Mouse (Mus musculus): ENCODE measurements around the gene Ankrd2. TPM values are rescaled to one million over a fixed set of nuclear protein-coding genes. Genes with fewer than 3 reads are reported as not detected.
A peak's percentile ranks its signal among the peaks of the same experiment; 100 is the strongest.

The Ankrd2 gene
- polyA plus RNA-seq, 1 experiment from 2014 or later = not detected

DNA sequence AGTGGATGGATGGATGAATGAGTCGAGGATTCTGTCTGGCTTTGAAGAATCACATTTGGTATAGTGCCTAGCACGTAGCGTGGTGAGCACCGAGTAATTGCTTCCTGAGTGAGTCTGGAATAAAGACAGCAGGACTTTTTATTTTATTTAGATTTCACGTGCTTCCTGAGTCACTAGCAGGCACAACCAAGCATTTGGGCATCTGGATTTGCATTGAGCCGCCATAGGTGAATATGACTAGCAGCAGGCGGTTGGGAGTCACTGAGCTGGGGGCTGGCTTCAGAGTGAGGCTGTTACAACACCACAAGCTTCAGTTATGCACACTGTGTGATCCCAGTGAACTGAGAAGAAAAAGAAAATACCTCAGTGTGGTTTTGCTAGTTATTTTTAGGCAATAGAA, 26.7 kb upstream of the Ankrd2 start:
- Histone ChIP-seq H3K9me3 (replicated peaks; ENCODE audit: control insufficient read depth, low read length) (no peaks in the 10 kb centered on the region), H3K9ac (ENCODE audit: low read length) (no peak overlapping the region), H3K4me3 (ENCODE audit: low read length) (no peak overlapping the region), H3K4me2 (ENCODE audit: low read depth, low read length) (no peak overlapping the region), H3K36me3 (ENCODE audit: control insufficient read depth, insufficient read depth) (no peaks in the 10 kb centered on the region), H3K27me3 (ENCODE audit: control insufficient read depth, insufficient read depth, low read length) (no peaks in the 10 kb centered on the region), H3K4me1 (ENCODE audit: control insufficient read depth, insufficient read depth, low read length) (peaks cover 29% of the 10 kb centered on the region), H3K27ac (ENCODE audit: low read length) (peak overlapping the region; percentile 53)
- ATAC-seq (replicated peaks; ENCODE audit: extremely low read depth, insufficient read depth, low FRiP score) = no peak
- 56% methylated on average over 7 of the region's 7 CpGs for WGBS

DNA sequence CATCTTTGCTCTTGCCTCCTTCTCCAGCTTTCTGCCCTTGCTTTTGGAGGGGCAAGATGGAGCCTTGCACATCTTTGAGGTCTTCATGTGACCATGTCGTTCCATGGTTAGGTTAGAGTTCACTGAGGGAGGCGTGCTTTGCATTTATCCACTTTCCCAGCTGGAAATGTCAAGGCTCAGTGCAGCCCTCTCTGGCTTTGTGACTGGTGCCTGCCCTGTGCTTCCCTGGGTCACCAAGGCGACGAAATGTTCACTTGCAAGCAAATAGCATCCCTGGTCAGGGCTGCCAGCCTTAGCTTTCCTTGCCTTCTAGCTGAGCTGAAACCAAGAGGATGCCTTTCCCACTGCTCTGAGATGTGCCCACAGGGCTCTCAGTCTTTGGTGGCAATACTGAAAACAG, 25.4 kb upstream of the Ankrd2 start:
- no peak for ATAC-seq (replicated peaks; ENCODE audit: extremely low read depth, insufficient read depth, low FRiP score)
- Histone ChIP-seq H3K36me3 (ENCODE audit: control insufficient read depth, insufficient read depth) (no peaks in the 10 kb centered on the region), H3K9ac (ENCODE audit: low read length) (no peak overlapping the region), H3K27ac (ENCODE audit: low read length) (no peak overlapping the region), H3K4me3 (ENCODE audit: low read length) (no peak overlapping the region), H3K4me1 (ENCODE audit: control insufficient read depth, insufficient read depth, low read length) (peaks cover 20% of the 10 kb centered on the region), H3K4me2 (ENCODE audit: low read depth, low read length) (no peak overlapping the region), H3K9me3 (replicated peaks; ENCODE audit: control insufficient read depth, low read length) (no peaks in the 10 kb centered on the region), H3K27me3 (ENCODE audit: control insufficient read depth, insufficient read depth, low read length) (no peaks in the 10 kb centered on the region)
- WGBS = 74% methylated on average over 4 of the region's 4 CpGs

DNA sequence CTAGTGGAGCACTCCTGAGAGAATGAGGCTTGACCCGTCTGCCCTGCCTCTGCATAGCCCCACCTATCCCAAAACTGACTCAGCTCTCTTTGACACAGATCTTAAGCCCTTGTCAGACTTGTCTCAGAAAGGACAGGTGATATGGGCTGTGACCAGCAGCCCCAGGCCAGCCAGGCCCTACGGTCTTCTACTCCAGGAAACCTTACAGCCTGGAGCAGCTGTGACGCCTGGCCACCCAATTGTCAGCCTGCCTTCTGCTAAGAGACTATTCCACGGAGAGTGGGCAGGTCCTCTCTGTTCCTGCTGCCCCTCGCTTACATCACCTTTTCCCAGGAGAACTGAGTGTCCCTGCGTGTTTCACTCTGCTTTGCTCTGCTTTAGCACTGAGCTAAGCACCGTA, 24.7 kb upstream of the Ankrd2 start:
- no peaks in the 10 kb centered on the region for H3K9me3 ChIP-seq (replicated peaks; ENCODE audit: control insufficient read depth, low read length)
- no peak overlapping the region for H3K27ac ChIP-seq (ENCODE audit: low read length)
- no peak for ATAC-seq (replicated peaks; ENCODE audit: extremely low read depth, insufficient read depth, low FRiP score)
- no peak overlapping the region for H3K4me3 ChIP-seq (ENCODE audit: low read length)
- no peak overlapping the region for H3K4me2 ChIP-seq (ENCODE audit: low read depth, low read length)
- H3K27me3 ChIP-seq (ENCODE audit: control insufficient read depth, insufficient read depth, low read length) = no peaks in the 10 kb centered on the region
- peaks cover 14% of the 10 kb centered on the region for H3K4me1 ChIP-seq (ENCODE audit: control insufficient read depth, insufficient read depth, low read length)
- no peak overlapping the region for H3K9ac ChIP-seq (ENCODE audit: low read length)
- WGBS = 78% methylated on average over 7 of the region's 7 CpGs
- no peaks in the 10 kb centered on the region for H3K36me3 ChIP-seq (ENCODE audit: control insufficient read depth, insufficient read depth)

DNA sequence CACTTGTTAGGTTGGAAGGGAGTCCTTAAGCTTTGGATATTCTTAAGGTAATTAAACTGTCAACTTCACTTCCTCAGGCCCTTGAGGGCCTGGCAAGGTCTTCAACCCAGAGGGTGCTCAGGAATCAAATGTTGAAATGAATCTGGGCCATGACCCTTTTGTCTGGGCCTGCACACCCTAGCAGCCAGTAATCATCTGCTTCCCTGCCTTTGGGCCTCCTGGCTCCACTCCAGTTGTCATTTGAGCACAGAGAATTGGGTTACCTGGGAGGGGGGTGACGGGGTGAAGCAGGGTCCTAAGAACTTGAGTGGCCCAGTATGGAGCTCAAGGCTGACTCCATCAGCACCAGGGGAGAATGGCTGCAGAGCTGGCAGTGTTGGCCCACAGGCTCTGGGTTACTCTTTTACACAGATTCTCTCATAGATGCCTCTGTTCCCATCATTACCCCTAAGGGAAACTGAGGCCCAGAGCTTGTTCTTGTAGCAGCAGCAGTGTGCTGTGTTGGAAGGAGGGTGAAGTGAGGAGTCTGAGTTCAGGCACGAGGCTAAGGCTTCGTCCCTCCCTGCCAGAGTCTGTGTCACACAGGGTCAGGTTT, 21.5 kb upstream of the Ankrd2 start:
- H3K36me3 ChIP-seq (ENCODE audit: control insufficient read depth, insufficient read depth) = no peaks in the 10 kb centered on the region
- WGBS = 84% methylated on average over 3 of the region's 3 CpGs
- no peak overlapping the region for H3K4me2 ChIP-seq (ENCODE audit: low read depth, low read length)
- no peak overlapping the region for H3K9ac ChIP-seq (ENCODE audit: low read length)
- no peak overlapping the region for H3K4me3 ChIP-seq (ENCODE audit: low read length)
- H3K27me3 ChIP-seq (ENCODE audit: control insufficient read depth, insufficient read depth, low read length) = no peaks in the 10 kb centered on the region
- no peak for ATAC-seq (replicated peaks; ENCODE audit: extremely low read depth, insufficient read depth, low FRiP score)
- no peak overlapping the region for H3K27ac ChIP-seq (ENCODE audit: low read length)
- peaks cover 15% of the 10 kb centered on the region for H3K4me1 ChIP-seq (ENCODE audit: control insufficient read depth, insufficient read depth, low read length)
- H3K9me3 ChIP-seq (replicated peaks; ENCODE audit: control insufficient read depth, low read length) = no peaks in the 10 kb centered on the region

DNA sequence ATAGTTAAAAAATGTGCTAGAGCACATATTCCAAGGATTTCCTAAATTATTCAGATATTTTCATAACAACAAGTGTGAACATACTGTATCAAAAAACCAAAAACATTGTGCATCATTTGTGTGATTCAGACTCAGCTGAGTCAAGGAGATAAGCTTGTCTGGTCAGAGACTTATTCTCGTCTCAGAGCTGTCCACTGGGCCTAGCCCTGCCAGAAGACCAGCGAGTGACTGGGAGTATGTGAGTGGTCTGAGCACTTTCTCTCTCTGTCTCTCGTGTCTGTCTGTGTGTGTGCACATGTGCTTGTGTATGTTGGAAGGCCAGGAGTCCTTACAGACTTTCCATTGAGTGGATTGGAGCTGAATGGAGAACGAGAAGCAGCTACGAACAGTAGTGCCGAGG, 20.8 kb upstream of the Ankrd2 start:
- no peak overlapping the region for H3K27ac ChIP-seq (ENCODE audit: low read length)
- H3K4me3 ChIP-seq (ENCODE audit: low read length) = no peak overlapping the region
- no peaks in the 10 kb centered on the region for H3K36me3 ChIP-seq (ENCODE audit: control insufficient read depth, insufficient read depth)
- no peak overlapping the region for H3K4me2 ChIP-seq (ENCODE audit: low read depth, low read length)
- 79% methylated on average over 6 of the region's 6 CpGs for whole genome bisulfite sequencing
- no peak for ATAC-seq (replicated peaks; ENCODE audit: extremely low read depth, insufficient read depth, low FRiP score)
- H3K9ac ChIP-seq (ENCODE audit: low read length) = no peak overlapping the region
- peaks cover 15% of the 10 kb centered on the region for H3K4me1 ChIP-seq (ENCODE audit: control insufficient read depth, insufficient read depth, low read length)
- H3K27me3 ChIP-seq (ENCODE audit: control insufficient read depth, insufficient read depth, low read length) = no peaks in the 10 kb centered on the region
- H3K9me3 ChIP-seq (replicated peaks; ENCODE audit: control insufficient read depth, low read length) = no peaks in the 10 kb centered on the region

DNA sequence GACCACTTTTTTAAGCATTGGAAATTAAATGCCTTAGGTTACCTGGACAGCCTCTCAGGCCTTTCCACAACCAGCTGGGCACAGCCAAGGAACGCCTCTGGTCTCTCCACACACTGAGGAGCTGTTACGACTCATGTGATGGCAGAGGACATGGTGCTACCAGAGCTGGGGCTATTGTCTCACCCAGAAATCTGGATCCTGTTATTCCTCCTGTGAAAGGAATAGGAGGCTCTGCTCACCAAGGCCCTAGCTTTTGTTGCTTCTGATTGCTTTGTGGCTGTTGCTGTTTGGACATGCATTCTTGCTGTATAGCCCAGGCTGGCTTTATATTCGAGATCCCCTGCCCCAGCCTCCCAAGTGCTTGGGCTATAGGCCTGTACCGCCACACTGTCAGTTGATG, 19.5 kb upstream of the Ankrd2 start:
- no peak overlapping the region for H3K4me2 ChIP-seq (ENCODE audit: low read depth, low read length)
- H3K4me1 ChIP-seq (ENCODE audit: control insufficient read depth, insufficient read depth, low read length) = peaks cover 17% of the 10 kb centered on the region
- WGBS = 72% methylated on average over 4 of the region's 4 CpGs
- no peaks in the 10 kb centered on the region for H3K9me3 ChIP-seq (replicated peaks; ENCODE audit: control insufficient read depth, low read length)
- no peaks in the 10 kb centered on the region for H3K27me3 ChIP-seq (ENCODE audit: control insufficient read depth, insufficient read depth, low read length)
- H3K9ac ChIP-seq (ENCODE audit: low read length) = no peak overlapping the region
- H3K36me3 ChIP-seq (ENCODE audit: control insufficient read depth, insufficient read depth) = no peaks in the 10 kb centered on the region
- H3K4me3 ChIP-seq (ENCODE audit: low read length) = no peak overlapping the region
- no peak for ATAC-seq (replicated peaks; ENCODE audit: extremely low read depth, insufficient read depth, low FRiP score)
- H3K27ac ChIP-seq (ENCODE audit: low read length) = peak overlapping the region; percentile 85

DNA sequence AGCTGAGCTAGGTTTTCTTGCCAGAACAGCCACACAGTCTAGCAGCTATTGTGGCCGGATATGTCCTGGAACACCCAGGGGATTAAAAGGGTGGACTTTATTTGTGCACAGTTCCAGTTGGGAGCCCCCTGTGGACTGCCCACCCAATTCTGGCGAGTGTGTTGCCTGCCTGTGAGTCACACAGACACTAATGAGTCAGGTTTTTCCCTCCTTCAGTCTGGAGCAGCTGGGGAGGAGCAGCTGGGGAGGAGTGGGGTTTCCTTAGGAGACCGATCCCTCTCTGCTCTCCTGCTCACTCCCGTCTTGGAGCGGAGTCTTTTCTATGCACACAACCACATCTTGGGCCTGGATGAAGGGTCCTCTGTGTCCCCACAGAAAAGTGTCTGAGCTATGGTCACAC, 19.0 kb upstream of the Ankrd2 start:
- ATAC-seq (replicated peaks; ENCODE audit: extremely low read depth, insufficient read depth, low FRiP score) = no peak
- H3K4me1 ChIP-seq (ENCODE audit: control insufficient read depth, insufficient read depth, low read length) = peaks cover 22% of the 10 kb centered on the region
- 65% methylated on average over 5 of the region's 5 CpGs for WGBS
- no peaks in the 10 kb centered on the region for H3K36me3 ChIP-seq (ENCODE audit: control insufficient read depth, insufficient read depth)
- H3K27me3 ChIP-seq (ENCODE audit: control insufficient read depth, insufficient read depth, low read length) = no peaks in the 10 kb centered on the region
- no peak overlapping the region for H3K4me3 ChIP-seq (ENCODE audit: low read length)
- H3K4me2 ChIP-seq (ENCODE audit: low read depth, low read length) = no peak overlapping the region
- no peaks in the 10 kb centered on the region for H3K9me3 ChIP-seq (replicated peaks; ENCODE audit: control insufficient read depth, low read length)
- 0 out of 2 replicates have a peak overlapping the region, but pooled peaks have one; percentile 21 for H3K9ac ChIP-seq (ENCODE audit: low read length)
- H3K27ac ChIP-seq (ENCODE audit: low read length) = peak overlapping the region; percentile 85

DNA sequence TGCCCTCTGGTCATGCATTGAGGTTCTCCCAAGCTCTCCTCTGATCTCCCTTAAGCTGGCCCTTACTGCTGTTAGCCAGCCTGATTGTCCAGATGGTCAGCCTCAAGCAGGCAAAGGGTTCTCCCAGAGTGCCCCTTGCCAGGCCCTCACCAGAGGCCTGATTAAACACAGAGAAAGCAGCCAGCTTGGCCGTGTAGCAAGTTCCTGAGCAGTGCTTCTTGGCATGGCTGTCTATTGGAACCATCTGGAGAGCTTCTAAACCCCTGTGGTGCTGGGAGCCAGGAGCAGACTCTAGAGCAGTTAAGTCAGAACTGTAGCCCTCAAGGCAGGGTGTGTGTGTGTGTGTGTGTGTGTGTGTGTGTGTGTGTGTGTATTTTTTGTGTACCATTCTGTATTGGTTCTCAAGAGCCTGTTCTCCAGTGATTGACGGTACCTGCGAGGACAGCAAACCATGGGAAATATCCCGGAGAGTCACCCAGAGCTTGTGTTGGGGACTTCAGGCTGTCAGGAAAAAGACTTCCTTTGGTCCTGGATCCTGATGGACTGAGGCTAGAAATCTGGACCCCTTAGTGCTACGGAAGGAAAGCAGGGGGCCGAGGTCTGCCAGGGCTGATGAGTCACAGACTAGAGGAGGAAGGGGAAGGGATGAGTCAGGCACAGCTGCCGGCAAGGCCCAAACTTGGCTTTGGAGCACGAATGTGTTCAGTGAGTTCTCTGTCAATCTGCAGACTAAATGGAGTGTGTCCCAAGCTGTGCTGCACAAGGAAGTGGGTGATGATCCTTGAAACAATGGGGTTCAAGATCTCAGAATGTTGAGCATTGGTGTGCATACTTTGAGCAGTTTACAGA, 18.2 kb upstream of the Ankrd2 start:
- peak overlapping the region; percentile 85 for H3K27ac ChIP-seq (ENCODE audit: low read length)
- WGBS = 45% methylated on average over 8 of the region's 8 CpGs
- 0 out of 2 replicates have a peak overlapping the region, but pooled peaks have one; percentile 21 for H3K9ac ChIP-seq (ENCODE audit: low read length)
- ATAC-seq (replicated peaks; ENCODE audit: extremely low read depth, insufficient read depth, low FRiP score) = peak; percentile 70
- H3K27me3 ChIP-seq (ENCODE audit: control insufficient read depth, insufficient read depth, low read length) = no peaks in the 10 kb centered on the region
- H3K4me1 ChIP-seq (ENCODE audit: control insufficient read depth, insufficient read depth, low read length) = peaks cover 30% of the 10 kb centered on the region
- H3K4me3 ChIP-seq (ENCODE audit: low read length) = no peak overlapping the region
- no peaks in the 10 kb centered on the region for H3K9me3 ChIP-seq (replicated peaks; ENCODE audit: control insufficient read depth, low read length)
- H3K36me3 ChIP-seq (ENCODE audit: control insufficient read depth, insufficient read depth) = no peaks in the 10 kb centered on the region
- H3K4me2 ChIP-seq (ENCODE audit: low read depth, low read length) = no peak overlapping the region

DNA sequence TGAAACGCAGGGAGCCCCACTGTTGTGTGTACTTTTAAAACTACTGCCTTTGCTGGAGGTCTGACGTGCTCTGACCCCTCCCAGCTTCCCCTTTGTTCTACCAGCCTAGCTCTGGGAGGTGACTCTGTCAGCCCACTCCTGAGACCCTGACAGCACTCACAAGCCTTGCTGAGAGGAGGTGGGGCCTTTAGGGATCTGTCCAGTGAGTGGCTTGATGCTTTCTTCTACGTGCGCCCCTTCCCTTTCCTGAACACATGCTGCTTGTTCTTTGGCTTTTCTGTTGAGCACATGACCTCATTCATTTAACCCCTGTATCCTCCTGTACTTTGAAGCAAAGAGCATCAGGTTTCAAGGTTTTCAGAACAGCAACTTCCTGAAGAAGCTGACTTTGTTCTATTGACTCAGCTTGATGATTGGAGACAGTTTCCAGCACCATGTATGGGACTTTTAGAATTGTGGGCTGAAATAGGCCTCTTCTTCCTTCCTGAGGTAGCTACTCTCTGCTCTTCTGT, 16.7 kb upstream of the Ankrd2 start:
- H3K36me3 ChIP-seq (ENCODE audit: control insufficient read depth, insufficient read depth) = no peaks in the 10 kb centered on the region
- no peaks in the 10 kb centered on the region for H3K27me3 ChIP-seq (ENCODE audit: control insufficient read depth, insufficient read depth, low read length)
- H3K4me1 ChIP-seq (ENCODE audit: control insufficient read depth, insufficient read depth, low read length) = peaks cover 32% of the 10 kb centered on the region
- H3K4me3 ChIP-seq (ENCODE audit: low read length) = no peak overlapping the region
- 0 out of 2 replicates have a peak, but pooled peaks have one; percentile 19 for ATAC-seq (replicated peaks; ENCODE audit: extremely low read depth, insufficient read depth, low FRiP score)
- WGBS = 41% methylated on average over 4 of the region's 4 CpGs
- no peak overlapping the region for H3K9ac ChIP-seq (ENCODE audit: low read length)
- H3K27ac ChIP-seq (ENCODE audit: low read length) = peak overlapping the region; percentile 85
- H3K4me2 ChIP-seq (ENCODE audit: low read depth, low read length) = no peak overlapping the region
- no peaks in the 10 kb centered on the region for H3K9me3 ChIP-seq (replicated peaks; ENCODE audit: control insufficient read depth, low read length)
